Comparison of ENCODE assay signal across 30 mouse cellular contexts in genomic region chr1:185038183-185038686, GRCm38 (mm10). TPM values are rescaled to one million over a fixed set of nuclear protein-coding genes. Genes with fewer than 3 reads are reported as not detected.
DNase-seq lines count a peak whose midpoint lies in the region; ATAC-seq and TF ChIP-seq lines count a peak whose summit lies in the region.
"Had no signal": no experiment of that assay in that cellular context is flagged by ENCODE, and none has a peak within 500 bp of the region (broad histone marks: within the 10 kb centered on the region; RNA-seq: fewer than 3 reads in every experiment).

No protein-coding gene starts in this region.

- H3K27ac ChIP-seq in kidney, embryonic 15.5 days = no peak overlapping the region
- H3K27ac ChIP-seq in intestine, embryonic 16.5 days (ENCODE audit: low read length) = no peak overlapping the region
- H3K27ac ChIP-seq: embryonic facial prominence, embryonic 15.5 days; heart, embryonic 13.5 days; hindbrain, embryonic 10.5 days; hindbrain, embryonic 15.5 days; kidney, postnatal 0 days; limb, embryonic 12.5 days; liver, embryonic 15.5 days; lung, embryonic 15.5 days; neural tube, embryonic 13.5 days had no signal

- no peak overlapping the region for H3K4me3 ChIP-seq in kidney, embryonic 15.5 days (replicated peaks)
- H3K4me3 ChIP-seq in intestine, embryonic 16.5 days (ENCODE audit: low read length) = no peak overlapping the region
- H3K4me3 ChIP-seq: embryonic facial prominence, embryonic 15.5 days; heart, embryonic 13.5 days; hindbrain, embryonic 10.5 days; hindbrain, embryonic 15.5 days; limb, embryonic 12.5 days; liver, embryonic 15.5 days; lung, embryonic 15.5 days; neural tube, embryonic 13.5 days had no signal

- no peaks in the 10 kb centered on the region for H3K4me1 ChIP-seq in kidney, embryonic 15.5 days
- H3K4me1 ChIP-seq in intestine, embryonic 16.5 days (ENCODE audit: control insufficient read depth, insufficient read depth, low read length) = no peaks in the 10 kb centered on the region; the same call in 1 of the 2 replicates
- H3K4me1 ChIP-seq: embryonic facial prominence, embryonic 15.5 days; hindbrain, embryonic 10.5 days; hindbrain, embryonic 15.5 days; limb, embryonic 12.5 days; liver, embryonic 15.5 days; lung, embryonic 15.5 days; neural tube, embryonic 13.5 days had no signal

- no peaks in the 10 kb centered on the region for H3K9me3 ChIP-seq in kidney, embryonic 15.5 days (replicated peaks)
- H3K9me3 ChIP-seq in intestine, embryonic 16.5 days (ENCODE audit: control insufficient read depth, low read length) = no peaks in the 10 kb centered on the region
- H3K9me3 ChIP-seq: embryonic facial prominence, embryonic 15.5 days; heart, embryonic 13.5 days; hindbrain, embryonic 10.5 days; hindbrain, embryonic 15.5 days; limb, embryonic 12.5 days; liver, embryonic 15.5 days; lung, embryonic 15.5 days; neural tube, embryonic 13.5 days had no signal

- H3K4me2 ChIP-seq in kidney, embryonic 15.5 days = no peak overlapping the region
- no peak overlapping the region for H3K4me2 ChIP-seq in intestine, embryonic 16.5 days (ENCODE audit: low read depth, low read length)
- H3K4me2 ChIP-seq: embryonic facial prominence, embryonic 15.5 days; heart, embryonic 13.5 days; hindbrain, embryonic 15.5 days; limb, embryonic 12.5 days; liver, embryonic 15.5 days; lung, embryonic 15.5 days; midbrain, embryonic 11.5 days; neural tube, embryonic 13.5 days had no signal

- TF ChIP-seq CTCF in brain, embryonic 14.5 days (IDR thresholded peaks at IDR 0.05; ENCODE audit: borderline replicate concordance, extremely low read depth, insufficient read depth, insufficient read length) = no peak

- peak; percentile 12 for DNase-seq in embryo, embryonic 10 days (ENCODE audit: low spot score)
- DNase-seq in embryo, embryonic 9.5 days (ENCODE audit: extremely low spot score) = no peak
- DNase-seq in kidney, adult 11 months = no peak
- peak; percentile 6 for DNase-seq in brain, embryonic 14.5 days (ENCODE audit: low read depth)
- no peak for DNase-seq in retina, postnatal 1 day
- DNase-seq: adrenal gland, postnatal 14 days; cerebellum, adult 18-20 months; cerebellum, postnatal 10 days; heart, postnatal 10 days; layer of hippocampus, adult 9-11 months; lung, postnatal 36 days; thymus, adult 2 months; thymus, postnatal 4 days had no signal

- H3K36me3 ChIP-seq in kidney, embryonic 15.5 days = no peaks in the 10 kb centered on the region
- H3K36me3 ChIP-seq in intestine, embryonic 16.5 days (ENCODE audit: control insufficient read depth, insufficient read depth, low read length) = no peaks in the 10 kb centered on the region
- H3K36me3 ChIP-seq: embryonic facial prominence, embryonic 15.5 days; heart, embryonic 13.5 days; hindbrain, embryonic 10.5 days; hindbrain, embryonic 15.5 days; limb, embryonic 12.5 days; liver, embryonic 15.5 days; lung, embryonic 15.5 days; neural tube, embryonic 13.5 days had no signal

- H3K9ac ChIP-seq in kidney, embryonic 15.5 days = no peak overlapping the region
- no peak overlapping the region for H3K9ac ChIP-seq in intestine, embryonic 16.5 days (ENCODE audit: low read depth, low read length)
- H3K9ac ChIP-seq: embryonic facial prominence, embryonic 15.5 days; heart, embryonic 13.5 days; hindbrain, embryonic 15.5 days; limb, embryonic 12.5 days; liver, embryonic 15.5 days; lung, embryonic 15.5 days; neural tube, embryonic 13.5 days had no signal

- no peaks in the 10 kb centered on the region for H3K27me3 ChIP-seq in kidney, embryonic 15.5 days
- H3K27me3 ChIP-seq in intestine, embryonic 16.5 days (replicated peaks; ENCODE audit: control insufficient read depth, insufficient read depth, low read length) = no peaks in the 10 kb centered on the region
- H3K27me3 ChIP-seq: CH12.LX; embryonic facial prominence, embryonic 15.5 days; heart, embryonic 13.5 days; hindbrain, embryonic 15.5 days; limb, embryonic 12.5 days; liver, embryonic 15.5 days; lung, embryonic 15.5 days; neural tube, embryonic 13.5 days had no signal

- ATAC-seq in kidney, embryonic 15.5 days (replicated peaks; ENCODE audit: low FRiP score) = peak; percentile 33; the same call in 1 of the 2 replicates
- ATAC-seq in intestine, embryonic 16.5 days = peak; percentile 70; the same call in 1 of the 2 replicates
- no peak for ATAC-seq in frontal cortex, adult (ENCODE audit: low TSS enrichment)
- ATAC-seq: forebrain, embryonic 16.5 days; inflammation-experienced regulatory T-cells, adult 6 months had no signal

- TF ChIP-seq POLR2A in brain, embryonic 14.5 days (IDR thresholded peaks at IDR 0.05; ENCODE audit: borderline replicate concordance, extremely low read depth, insufficient read depth, insufficient read length, poor library complexity, severe bottlenecking) = no peak

- 53% methylated on average over 7 of the region's 7 CpGs for WGBS in kidney, embryonic 15.5 days
- 63% methylated on average over 7 of the region's 7 CpGs for WGBS in intestine, embryonic 16.5 days

RNA-seq across cellular contexts. Expression of gene Mark1, which starts 38.9 kb away (rescaled TPM):
- 1.7 and 2.0 TPM in 2 replicates for polyA plus RNA-seq in kidney, embryonic 15.5 days (2015; fragmentation: Nextera tagmentation; extraction: Ambion mirVana)
- polyA plus RNA-seq in brain, embryonic 14.5 days (2012; rRNA removed) = 37.7 and 63.8 TPM in 2 replicates
- polyA plus RNA-seq in intestine, embryonic 16.5 days (2015; fragmentation: Nextera tagmentation; extraction: Ambion mirVana) = 1.9 TPM in 2 replicates
- polyA plus RNA-seq: C2C12; inflammation-experienced regulatory T-cells, adult 6 months had no signal

Comparison
In these comparisons a context has a peak if more than half of its experiments do, and no peak if none do; other contexts are left out.
1. DNase-seq: peak in embryo, embryonic 10 days (single experiment) and brain, embryonic 14.5 days (single experiment); none in embryo, embryonic 9.5 days (single experiment), kidney, adult 11 months (single experiment) and retina, postnatal 1 day (single experiment).
2. RNA of gene Mark1, which starts 38.9 kb away (polyA plus RNA-seq): 37.7 to 63.8 TPM in brain, embryonic 14.5 days; 1.9 TPM in intestine, embryonic 16.5 days and 1.7 to 2.0 TPM in kidney, embryonic 15.5 days; every median in the first group is over 10 times any median in the second.